Mouse (Mus musculus) T-helper 1 cell (primary cell): ENCODE measurements around the gene Crebzf.

Source experiments
- in situ Hi-C: fragments of 300-600 bp; cut with MboI, MseI; formaldehyde crosslinking; loops from one replicate; pipeline ENCODE4 v1.15.1; 2025; ENCODE audit warnings: high pct_unique_total_duplicates

Crebzf gene

GRCm38 (mm10) chr7:90442518-90443080 lies at the start of gene Crebzf:
TSS of gene Crebzf (plus strand) at chr7:90442729.
- in situ Hi-C loops: no loop called here

GRCm38 (mm10) chr7:90395073-90395472 lies 47.5 kb upstream of the Crebzf start:
- in situ Hi-C loops: no loop called here

DNA sequence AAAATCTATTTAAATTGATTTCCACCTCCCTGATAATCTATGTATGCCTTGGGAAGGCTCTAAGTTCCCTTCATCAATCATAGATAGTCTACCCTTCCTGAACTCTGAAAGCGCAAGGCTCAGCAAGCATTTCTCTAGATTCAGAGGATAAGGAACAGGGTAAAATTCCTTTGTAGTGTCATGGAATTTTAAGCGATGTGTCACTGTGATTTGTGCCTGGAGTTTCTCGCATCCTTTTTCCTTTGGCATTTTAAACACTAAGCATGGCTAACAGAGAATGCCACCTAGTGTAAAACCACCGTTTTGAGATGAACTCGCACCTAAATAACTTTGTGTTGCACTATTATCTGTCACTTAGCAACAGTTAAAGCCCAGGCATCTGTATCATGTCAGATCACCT lies 46.6 kb upstream of the Crebzf start:
- in situ Hi-C loops: no loop called here

DNA sequence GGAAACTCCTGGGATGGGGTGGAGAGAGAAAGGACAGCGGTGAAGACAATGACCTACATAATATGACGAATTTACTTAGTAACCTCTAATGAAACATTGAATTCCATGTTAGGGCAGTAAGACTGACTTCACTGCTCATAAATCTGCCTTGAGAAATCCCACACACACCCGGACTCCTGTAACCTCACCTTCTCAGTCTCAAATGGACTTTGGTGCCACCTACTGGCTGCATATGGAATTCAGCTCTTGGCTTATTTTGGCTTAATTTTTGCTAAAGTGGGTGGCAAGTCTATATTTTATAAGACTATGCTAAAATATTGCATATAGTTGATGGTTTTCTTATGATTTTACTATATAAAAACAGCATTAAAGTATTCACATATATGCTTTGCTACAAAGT lies 32.6 kb upstream of the Crebzf start:
- in situ Hi-C loops: loop anchor here (25.0 kb wide), 1 partner anchor 123 kb away; no protein-coding TSS in a partner anchor

- in situ Hi-C loops: no loop called here
These were observed 16.2 kb upstream of the Crebzf start, which contains the start of gene Ccdc89 for GRCm38 (mm10) chr7:90426020-90427001. TSS of gene Ccdc89 (plus strand) at chr7:90426577.

GRCm38 (mm10) chr7:90427006-90427405 lies 15.5 kb upstream of the Crebzf start:
- in situ Hi-C loops: no loop called here

GRCm38 (mm10) chr7:90432221-90432620 lies 10.3 kb upstream of the Crebzf start:
- in situ Hi-C loops: no loop called here

GRCm38 (mm10) chr7:90440044-90440443 lies 2.5 kb upstream of the Crebzf start:
- in situ Hi-C loops: no loop called here

DNA sequence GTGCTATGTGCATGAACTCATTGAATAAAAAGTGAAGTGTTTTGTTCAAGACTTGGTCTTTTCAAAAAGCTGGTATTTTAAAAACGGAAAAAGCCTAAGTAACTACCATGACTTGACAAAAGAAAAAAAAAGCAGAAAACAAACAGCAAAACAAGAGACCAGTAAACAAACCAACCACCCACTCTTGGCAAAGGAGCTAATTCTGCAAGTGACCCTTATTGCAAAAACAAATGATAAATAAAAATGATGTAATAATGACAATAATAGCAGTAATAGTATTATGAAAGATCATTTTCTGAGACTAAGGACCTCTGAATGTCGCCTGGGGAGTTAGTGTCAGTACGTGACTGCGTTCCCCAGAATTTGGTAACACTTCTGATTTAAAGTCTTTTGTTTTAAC lies 459 bp upstream of the Crebzf start:
- in situ Hi-C loops: no loop called here

DNA sequence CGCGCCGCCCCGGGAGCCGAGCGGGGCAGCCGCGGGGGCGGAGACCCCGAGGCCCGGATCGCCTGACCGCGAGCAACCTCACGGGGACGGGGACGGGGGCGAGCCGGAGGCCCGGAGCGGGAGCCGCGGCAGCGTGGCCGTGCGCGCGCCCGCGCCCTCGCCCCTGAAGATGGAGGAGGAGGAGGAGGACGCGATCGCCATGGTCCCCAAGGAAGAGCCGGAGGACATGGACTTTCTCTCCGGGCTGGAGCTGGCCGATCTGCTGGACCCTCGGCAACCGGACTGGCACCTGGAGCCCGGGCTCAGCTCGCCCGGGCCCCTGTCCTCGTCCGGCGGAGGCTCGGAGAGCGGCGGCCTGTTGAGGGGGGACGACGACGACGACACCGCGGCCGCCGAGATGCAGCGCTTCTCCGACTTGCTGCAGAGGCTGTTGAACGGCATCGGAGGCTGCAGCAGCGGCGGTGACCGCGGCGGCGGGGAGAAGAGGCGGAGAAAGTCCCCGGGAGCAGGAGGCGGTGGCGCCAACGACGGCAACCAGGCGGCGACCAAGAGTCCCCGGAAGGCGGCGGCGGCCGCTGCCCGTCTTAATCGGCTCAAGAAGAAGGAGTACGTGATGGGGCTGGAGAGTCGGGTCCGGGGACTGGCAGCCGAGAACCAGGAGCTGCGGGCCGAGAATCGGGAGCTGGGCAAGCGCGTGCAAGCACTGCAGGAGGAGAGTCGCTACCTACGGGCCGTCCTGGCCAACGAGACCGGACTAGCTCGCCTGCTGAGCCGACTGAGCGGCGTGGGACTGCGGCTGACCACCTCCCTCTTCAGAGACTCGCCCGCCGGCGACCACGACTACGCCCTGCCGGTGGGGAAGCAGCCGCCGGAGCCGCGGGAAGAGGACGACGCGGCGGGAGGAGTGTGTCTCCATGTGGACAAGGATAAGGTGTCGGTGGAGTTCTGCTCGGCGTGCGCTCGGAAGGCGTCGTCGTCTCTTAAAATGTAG lies 867 bp downstream of the Crebzf start:
- in situ Hi-C loops: no loop called here

DNA sequence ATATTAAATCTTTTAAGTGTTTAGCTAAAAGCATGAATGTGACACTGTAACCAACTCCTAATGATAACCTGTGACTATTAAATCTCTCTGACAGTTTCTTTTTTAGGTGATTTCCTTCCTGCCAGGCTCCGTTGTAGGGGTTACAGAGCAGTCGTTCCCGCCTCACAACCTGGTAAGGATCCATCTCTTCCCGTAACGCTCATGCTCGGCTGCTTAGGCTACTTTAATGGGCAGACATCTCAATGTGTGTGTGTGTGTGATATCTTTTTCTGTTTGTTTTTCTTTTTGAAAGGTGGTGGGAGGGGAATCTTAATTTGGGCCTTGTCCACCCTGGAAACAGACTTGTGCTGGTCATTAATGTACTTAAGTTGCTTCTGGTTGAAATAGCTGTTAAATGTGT lies 1.7 kb downstream of the Crebzf start:
- in situ Hi-C loops: no loop called here

DNA sequence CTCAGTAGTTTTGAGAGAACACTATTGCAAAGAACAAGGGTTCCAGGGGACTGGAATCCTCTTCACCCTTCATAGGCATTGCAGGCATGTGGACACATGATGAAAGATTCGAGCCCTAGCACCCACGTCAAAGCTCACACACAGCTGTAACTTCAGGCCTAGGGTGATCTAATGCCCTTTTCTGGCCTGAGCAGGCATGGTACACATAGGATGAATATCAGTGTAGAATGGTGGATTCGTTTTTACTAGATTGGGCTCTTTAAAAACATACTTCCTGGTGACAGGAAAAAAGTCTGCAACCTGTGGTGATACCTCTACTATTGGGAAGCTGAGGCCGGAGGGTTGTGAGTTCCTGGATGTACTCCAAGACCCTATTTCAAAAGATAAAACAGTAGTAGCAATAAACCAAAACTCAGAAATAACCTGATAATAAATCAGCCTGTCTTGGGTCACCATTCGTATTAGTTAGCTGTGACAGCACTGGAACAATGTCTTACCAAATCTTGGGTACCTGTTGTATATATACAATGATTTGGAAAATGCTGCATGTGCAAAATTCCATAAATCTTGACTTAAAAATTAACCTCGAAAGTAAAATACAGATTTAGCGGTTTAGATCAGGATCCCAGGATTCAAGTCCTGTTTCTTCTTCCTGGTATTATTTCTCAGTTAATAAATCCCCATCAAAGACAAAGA lies 13.8 kb downstream of the Crebzf start:
- in situ Hi-C loops: loop anchor here (10.0 kb wide), 1 partner anchor 1051 kb away; the partner anchor contains the start of genes Fzd4 and Tmem135

- in situ Hi-C loops: loop anchor here (10.0 kb wide), 1 partner anchor 1052 kb away; the partner anchor contains the start of genes Fzd4 and Tmem135
These were observed 14.4 kb downstream of the Crebzf start, which contains the start of gene Tmem126a for GRCm38 (mm10) chr7:90456845-90457468. TSS of gene Tmem126a (minus strand) at chr7:90457229.

DNA sequence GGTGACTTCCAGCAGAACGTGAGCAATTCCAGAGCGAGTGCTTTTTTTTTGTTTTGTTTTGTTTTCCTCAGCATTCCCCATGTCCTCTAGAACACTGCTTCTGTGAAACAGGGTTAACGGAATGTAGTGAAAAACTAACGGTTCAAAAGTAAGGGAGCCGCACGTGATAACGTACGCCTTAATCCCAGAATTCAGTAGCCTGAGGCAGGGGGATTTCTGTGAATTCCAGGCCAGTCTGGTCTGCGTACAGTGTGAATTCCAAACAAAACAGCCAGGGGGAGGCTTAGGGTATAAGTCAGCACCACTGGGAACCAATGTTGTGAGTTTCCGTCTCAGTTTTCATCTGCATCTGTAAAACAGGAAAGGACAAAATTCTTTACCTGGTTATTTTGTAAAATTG lies 15.0 kb downstream of the Crebzf start:
- in situ Hi-C loops: loop anchor here (10.0 kb wide), 1 partner anchor 1053 kb away; the partner anchor contains the start of genes Fzd4 and Tmem135

GRCm38 (mm10) chr7:90460330-90460729 lies 17.8 kb downstream of the Crebzf start:
- in situ Hi-C loops: no loop called here

GRCm38 (mm10) chr7:90460930-90461329 lies 18.4 kb downstream of the Crebzf start:
- in situ Hi-C loops: no loop called here

DNA sequence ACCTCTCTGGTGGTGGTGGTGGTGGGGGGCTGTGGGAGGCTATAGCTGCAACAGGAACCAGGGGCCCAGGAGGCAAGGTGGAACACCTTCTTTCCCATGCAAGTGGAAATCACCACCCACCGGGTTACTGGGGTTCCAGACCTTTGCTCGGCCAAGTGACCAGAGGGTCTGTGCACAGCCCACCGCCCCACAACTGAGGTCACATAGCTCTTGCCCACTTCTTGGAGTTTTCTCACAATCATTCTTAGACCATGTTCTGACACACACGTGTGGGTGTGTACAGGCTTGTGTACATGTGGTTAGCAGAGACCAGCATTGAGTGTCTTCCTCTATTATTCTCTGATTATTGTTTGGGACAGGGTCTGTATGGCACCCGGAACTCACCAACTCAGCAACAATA lies 18.9 kb downstream of the Crebzf start:
- in situ Hi-C loops: no loop called here

- in situ Hi-C loops: no loop called here
These were observed 31.0 kb downstream of the Crebzf start for GRCm38 (mm10) chr7:90473511-90473910.

- in situ Hi-C loops: no loop called here
These were observed 33.3 kb downstream of the Crebzf start, which contains the start of gene Tmem126b for GRCm38 (mm10) chr7:90475793-90476312. TSS of gene Tmem126b (minus strand) at chr7:90476001.
